24 mouse cellular contexts compared by ENCODE assay signal in the genomic region with DNA sequence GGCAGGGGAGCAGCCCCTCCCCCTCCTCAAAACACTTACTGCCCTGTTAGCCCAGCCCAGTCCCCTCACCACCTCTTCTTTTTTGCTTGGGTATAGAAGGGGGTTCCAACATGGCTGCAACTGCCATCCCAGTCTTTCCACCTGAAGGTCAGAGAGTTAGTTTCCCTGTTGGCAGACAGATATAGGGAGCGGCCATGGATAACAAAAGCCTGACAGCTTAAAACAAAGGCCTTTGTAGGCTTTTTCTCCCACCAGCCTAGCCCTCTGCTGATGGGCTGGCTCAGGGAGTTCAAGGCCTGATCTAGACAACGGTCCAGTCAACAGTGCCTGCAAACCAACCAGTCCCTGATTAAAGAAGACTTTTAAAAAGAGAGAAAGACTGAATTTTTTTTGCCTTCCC. TPM values are rescaled to one million over a fixed set of nuclear protein-coding genes. Genes with fewer than 3 reads are reported as not detected.
DNase-seq lines count a peak whose midpoint lies in the region; ATAC-seq and TF ChIP-seq lines count a peak whose summit lies in the region.
"Had no signal": no experiment of that assay in that cellular context is flagged by ENCODE, and none has a peak within 500 bp of the region (broad histone marks: within the 10 kb centered on the region; RNA-seq: fewer than 3 reads in every experiment).

No protein-coding gene starts in this region.

- no peak for TF ChIP-seq POLR2A in heart, adult 2 months (IDR thresholded peaks at IDR 0.05; ENCODE audit: insufficient read depth, low read depth, low read length)

- H3K27me3 ChIP-seq in hindbrain, embryonic 10.5 days (ENCODE audit: insufficient read depth, poor library complexity, severe bottlenecking): no peaks in the 10 kb centered on the region
- no peaks in the 10 kb centered on the region for H3K27me3 ChIP-seq in hindbrain, postnatal 0 days (ENCODE audit: insufficient read depth, low read length)
- H3K27me3 ChIP-seq in heart, adult 2 months (ENCODE audit: control insufficient read depth, insufficient read depth, low read length): no peaks in the 10 kb centered on the region
- H3K27me3 ChIP-seq: Patski had no signal

- no peak for TF ChIP-seq EP300 in heart, adult 2 months (IDR thresholded peaks at IDR 0.05; ENCODE audit: insufficient read depth, low read depth, low read length)

- H3K4me2 ChIP-seq in hindbrain, postnatal 0 days (ENCODE audit: low read depth, low read length): no peak overlapping the region

- H3K4me3 ChIP-seq in hindbrain, embryonic 10.5 days: no peak overlapping the region
- H3K4me3 ChIP-seq in hindbrain, postnatal 0 days (ENCODE audit: low read length): no peak overlapping the region
- H3K4me3 ChIP-seq in heart, adult 2 months: no peak overlapping the region

- no peaks in the 10 kb centered on the region for H3K79me2 ChIP-seq in heart, adult 2 months (replicated peaks; ENCODE audit: control insufficient read depth, insufficient read depth, low read length)

- DNase-seq in hindbrain, embryonic 10.5 days (ENCODE audit: low spot score): no peak
- no peak for DNase-seq in hindbrain, postnatal 0 days (ENCODE audit: low spot score)
- DNase-seq in ES-CJ7 (ENCODE audit: low read depth, low spot score) (peak; percentile 42), R1 (ENCODE audit: low read depth, low spot score) (peak; percentile 57), ZHBTc4 (ENCODE audit: low read depth, low spot score) (peak; percentile 59)
- no peak for DNase-seq in thymus, postnatal 10 days (ENCODE audit: low spot score in 2 of 2)
- no peak for DNase-seq in heart, adult 2 months
- no peak for DNase-seq in urinary bladder, postnatal 4 days (ENCODE audit: low spot score in 2 of 2)
- DNase-seq: adrenal gland, adult 2 months; adrenal gland, adult 8-10 months; adrenal gland, postnatal 10 days; adrenal gland, postnatal 14 days; adrenal gland, postnatal 25 days; adrenal gland, postnatal 36 days; B cell, adult 2 months; cerebellum, adult 11 months; cerebellum, adult 11-12 months; cerebellum, adult 18-20 months; cerebellum, adult 2 months; cerebellum, adult 8-10 months had no signal

- ATAC-seq in hindbrain, postnatal 0 days: no peak
- ATAC-seq: activated CD4-positive, CD25-positive, alpha-beta regulatory T cell, adult 4 months; CD4-positive, CD25-positive, alpha-beta regulatory T cell, adult 4 months; Patski had no signal

- intact Hi-C loops in heart, adult 2 months (cut with DNase I): no loop called here

- peaks cover 39% of the 10 kb centered on the region for H3K4me1 ChIP-seq in hindbrain, embryonic 10.5 days (replicated peaks)
- no peaks in the 10 kb centered on the region; the same call in 1 of the 2 replicates for H3K4me1 ChIP-seq in hindbrain, postnatal 0 days (ENCODE audit: insufficient read depth, low read length)
- H3K4me1 ChIP-seq in heart, adult 2 months (ENCODE audit: control insufficient read depth, insufficient read depth, low read length): peaks cover 13% of the 10 kb centered on the region

- no peaks in the 10 kb centered on the region for H3K9me3 ChIP-seq in hindbrain, embryonic 10.5 days
- H3K9me3 ChIP-seq in hindbrain, postnatal 0 days (ENCODE audit: low read length): no peaks in the 10 kb centered on the region

- H3K36me3 ChIP-seq in hindbrain, embryonic 10.5 days: no peaks in the 10 kb centered on the region
- H3K36me3 ChIP-seq in hindbrain, postnatal 0 days (ENCODE audit: insufficient read depth, low read length): no peaks in the 10 kb centered on the region
- no peaks in the 10 kb centered on the region for H3K36me3 ChIP-seq in heart, adult 2 months (ENCODE audit: control insufficient read depth, insufficient read depth, low read length)
- H3K36me3 ChIP-seq: G1E had no signal

- H3K9ac ChIP-seq in hindbrain, postnatal 0 days (replicated peaks; ENCODE audit: low read length): no peak overlapping the region
- H3K9ac ChIP-seq in heart, adult 2 months (ENCODE audit: low read depth, low read length): no peak overlapping the region

- TF ChIP-seq CTCF in hindbrain, postnatal 0 days (IDR thresholded peaks at IDR 0.05; ENCODE audit: low read depth): no peak
- TF ChIP-seq CTCF in heart, adult 2 months (IDR thresholded peaks at IDR 0.05): no peak

- WGBS in hindbrain, embryonic 10.5 days: 64% methylated on average over 2 of the region's 2 CpGs
- 56% methylated on average over 2 of the region's 2 CpGs for WGBS in hindbrain, postnatal 0 days
- 93% methylated on average over 2 of the region's 2 CpGs for WGBS in heart, adult 2 months

- 0 out of 2 replicates have a peak overlapping the region, but pooled peaks have one; percentile 12 for H3K27ac ChIP-seq in hindbrain, embryonic 10.5 days
- H3K27ac ChIP-seq in hindbrain, postnatal 0 days: no peak overlapping the region
- no peak overlapping the region for H3K27ac ChIP-seq in heart, adult 2 months

RNA-seq across cellular contexts. Expression of gene Chst15, which starts 26.1 kb away (rescaled TPM):
- 22.0 and 25.9 TPM in 2 replicates for polyA plus RNA-seq in hindbrain, embryonic 10.5 days (2016; fragmentation: Nextera tagmentation; extraction: Ambion mirVana)
- total RNA-seq in hindbrain, postnatal 0 days (2014; rRNA removed): 32.6 and 34.1 TPM in 2 replicates
- 16.2 and 16.7 TPM in 2 replicates for polyA plus RNA-seq in hindbrain, postnatal 0 days (2015; fragmentation: Nextera tagmentation; extraction: Ambion mirVana)
- 1 to 10 TPM; 6.8 to 7.3 TPM for total RNA-seq in heart, adult 2 months (2021)
- polyA plus RNA-seq in heart, adult 2 months (2012; rRNA removed): 6.3 and 7.0 TPM in 2 replicates
- polyA plus RNA-seq: G1E had no signal

Comparison
In these comparisons a context has a peak if more than half of its experiments do, and no peak if none do; other contexts are left out.
1. DNase-seq: peak in ES-CJ7 (single experiment), R1 (single experiment) and ZHBTc4 (single experiment); none in hindbrain, embryonic 10.5 days (single experiment), hindbrain, postnatal 0 days (single experiment), thymus, postnatal 10 days (0 of 2), heart, adult 2 months (0 of 2) and urinary bladder, postnatal 4 days (0 of 2).